In genomic region chr11:75654471-75655390, GRCm38 (mm10) we compare ENCODE assay signal across 8 mouse cellular contexts. TPM values are rescaled to one million over a fixed set of nuclear protein-coding genes. Genes with fewer than 3 reads are reported as not detected.
DNase-seq lines count a peak whose midpoint lies in the region; ATAC-seq lines count a peak whose summit lies in the region.

No protein-coding gene starts in this region.

- 39% methylated on average over 25 of the region's 25 CpGs for WGBS in forebrain, embryonic 10.5 days
- 48% methylated on average over 25 of the region's 25 CpGs for WGBS in intestine, embryonic 15.5 days

- H3K4me3 ChIP-seq in forebrain, embryonic 10.5 days = peak overlapping the region; percentile 82
- H3K4me3 ChIP-seq in intestine, embryonic 15.5 days (replicated peaks) = peak overlapping the region; percentile 70

- H3K9me3 ChIP-seq in forebrain, embryonic 10.5 days = no peaks in the 10 kb centered on the region
- H3K9me3 ChIP-seq in intestine, embryonic 15.5 days = no peaks in the 10 kb centered on the region

- DNase-seq in adrenal gland, adult 8-10 months = peak; percentile 37
- DNase-seq in adrenal gland, postnatal 10 days = no peak
- no peak for DNase-seq in forebrain, embryonic 10.5 days (ENCODE audit: extremely low spot score, low spot score)
- peak; percentile 64 for DNase-seq in lung, postnatal 36 days
- DNase-seq in spleen, postnatal 4 days (ENCODE audit: low spot score in 2 of 2) = peak; percentile 83 to 89

- peak overlapping the region; percentile 74 for H3K9ac ChIP-seq in intestine, embryonic 15.5 days

- peak overlapping the region; percentile 81 for H3K27ac ChIP-seq in forebrain, embryonic 10.5 days
- peak overlapping the region; percentile 86 for H3K27ac ChIP-seq in intestine, embryonic 15.5 days

- peaks cover 65% of the 10 kb centered on the region for H3K4me1 ChIP-seq in forebrain, embryonic 10.5 days
- peaks cover 50% of the 10 kb centered on the region for H3K4me1 ChIP-seq in intestine, embryonic 15.5 days (replicated peaks)

- ATAC-seq in CD4-positive, CD25-positive, alpha-beta regulatory T cell, adult 4 months = peak; percentile 22
- ATAC-seq in intestine, embryonic 15.5 days = no peak
- no peak for ATAC-seq in granulocyte monocyte progenitor cell, adult 5-6 weeks (replicated peaks; ENCODE audit: poor library complexity, severe bottlenecking)

- H3K27me3 ChIP-seq in forebrain, embryonic 10.5 days (ENCODE audit: poor library complexity, severe bottlenecking) = peaks cover 64% of the 10 kb centered on the region
- H3K27me3 ChIP-seq in intestine, embryonic 15.5 days (replicated peaks) = no peaks in the 10 kb centered on the region

- peaks cover 12% of the 10 kb centered on the region for H3K36me3 ChIP-seq in forebrain, embryonic 10.5 days (replicated peaks)
- peaks cover 7% of the 10 kb centered on the region; the same call in 1 of the 2 replicates for H3K36me3 ChIP-seq in intestine, embryonic 15.5 days

- peak overlapping the region; percentile 92 for H3K4me2 ChIP-seq in intestine, embryonic 15.5 days (replicated peaks)

RNA-seq across cellular contexts. Expression of gene Myo1c, which starts 4.4 kb away (rescaled TPM):
- total RNA-seq in adrenal gland, adult 8-10 months (2022) = 100 to 1,000 TPM; 151 to 208 (median 180) TPM
- 100 to 1,000 TPM; 128 to 132 TPM for total RNA-seq in adrenal gland, postnatal 10 days (2021)
- polyA plus RNA-seq in CD4-positive, CD25-positive, alpha-beta regulatory T cell, adult 4 months (2017; shearing (Covaris generic)) = 10 to 100 TPM; 16.2 to 30.4 TPM
- polyA plus RNA-seq in forebrain, embryonic 10.5 days (2016; fragmentation: Nextera tagmentation; extraction: Ambion mirVana) = 16.6 and 17.6 TPM in 2 replicates
- 48.6 and 50.0 TPM in 2 replicates for polyA plus RNA-seq in intestine, embryonic 15.5 days (2015; fragmentation: Nextera tagmentation; extraction: Ambion mirVana)
- 21.2 and 22.1 TPM in 2 replicates for total RNA-seq in granulocyte monocyte progenitor cell, adult 5-6 weeks (2014; fragmentation: Nextera tagmentation)
- 9.7 and 14.8 TPM in 2 replicates for total RNA-seq in granulocyte monocyte progenitor cell, adult 5-6 weeks (2017)

RNA-seq across cellular contexts. Expression of gene Inpp5k, which starts 23.9 kb away (rescaled TPM):
- 10 to 100 TPM; 46.2 to 62.5 (median 53.6) TPM for total RNA-seq in adrenal gland, adult 8-10 months (2022)
- total RNA-seq in adrenal gland, postnatal 10 days (2021) = 10 to 100 TPM; 30.7 to 43.0 TPM
- 100 to 1,000 TPM; 123 to 160 TPM for polyA plus RNA-seq in CD4-positive, CD25-positive, alpha-beta regulatory T cell, adult 4 months (2017; shearing (Covaris generic))
- 14.1 and 16.0 TPM in 2 replicates for polyA plus RNA-seq in forebrain, embryonic 10.5 days (2016; fragmentation: Nextera tagmentation; extraction: Ambion mirVana)
- 17.6 and 19.4 TPM in 2 replicates for polyA plus RNA-seq in intestine, embryonic 15.5 days (2015; fragmentation: Nextera tagmentation; extraction: Ambion mirVana)
- 37.3 and 40.0 TPM in 2 replicates for total RNA-seq in granulocyte monocyte progenitor cell, adult 5-6 weeks (2014; fragmentation: Nextera tagmentation)
- 26.0 and 35.6 TPM in 2 replicates for total RNA-seq in granulocyte monocyte progenitor cell, adult 5-6 weeks (2017)

RNA-seq across cellular contexts. Expression of gene Crk, which starts 24.3 kb away (rescaled TPM):
- 100 to 1,000 TPM; 115 to 125 (median 117) TPM for total RNA-seq in adrenal gland, adult 8-10 months (2022)
- total RNA-seq in adrenal gland, postnatal 10 days (2021) = 10 to 100 TPM; 93.2 to 96.5 TPM
- polyA plus RNA-seq in CD4-positive, CD25-positive, alpha-beta regulatory T cell, adult 4 months (2017; shearing (Covaris generic)) = 10 to 100 TPM; 10.4 to 15.3 TPM
- polyA plus RNA-seq in forebrain, embryonic 10.5 days (2016; fragmentation: Nextera tagmentation; extraction: Ambion mirVana) = 122 and 130 TPM in 2 replicates
- 105 and 109 TPM in 2 replicates for polyA plus RNA-seq in intestine, embryonic 15.5 days (2015; fragmentation: Nextera tagmentation; extraction: Ambion mirVana)
- total RNA-seq in granulocyte monocyte progenitor cell, adult 5-6 weeks (2014; fragmentation: Nextera tagmentation) = 23.8 and 31.7 TPM in 2 replicates
- 33.2 and 38.1 TPM in 2 replicates for total RNA-seq in granulocyte monocyte progenitor cell, adult 5-6 weeks (2017)

Comparison
In these comparisons a context has a peak if more than half of its experiments do, and no peak if none do; other contexts are left out.
1. DNase-seq: peak in adrenal gland, adult 8-10 months (single experiment), lung, postnatal 36 days (single experiment) and spleen, postnatal 4 days (2 of 2); none in adrenal gland, postnatal 10 days (single experiment) and forebrain, embryonic 10.5 days (single experiment).
2. RNA of gene Myo1c, which starts 4.4 kb away (total RNA-seq): 151 to 208 TPM in adrenal gland, adult 8-10 months and 128 to 132 TPM in adrenal gland, postnatal 10 days; 9.7 to 22.1 TPM in granulocyte monocyte progenitor cell, adult 5-6 weeks; every median in the first group is over 4 times any median in the second.